In the genomic region with DNA sequence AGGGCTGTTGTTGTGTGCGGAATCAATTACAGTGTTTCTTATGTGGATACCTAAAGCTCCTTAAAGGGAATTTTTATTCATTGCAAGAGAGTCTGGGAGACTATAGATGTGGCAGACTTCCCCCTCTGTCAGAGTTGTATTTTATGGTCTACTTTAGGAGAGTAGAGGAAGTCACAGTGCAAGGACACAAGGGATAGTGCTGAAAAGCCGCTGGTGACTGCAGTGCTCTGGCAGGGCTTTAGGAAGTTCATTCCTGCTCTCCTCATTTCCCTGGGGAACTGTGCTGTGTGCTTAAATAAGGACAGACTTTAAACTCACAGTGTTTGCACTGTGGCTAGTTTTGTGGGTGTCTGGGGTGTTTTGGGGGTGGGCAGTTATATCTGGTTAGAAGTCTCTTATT, we compare ENCODE assay signal across 19 mouse cellular contexts.
DNase-seq lines count a peak whose midpoint lies in the region; ATAC-seq and TF ChIP-seq lines count a peak whose summit lies in the region.
"Had no signal": no experiment of that assay in that cellular context is flagged by ENCODE, and none has a peak within 500 bp of the region (broad histone marks: within the 10 kb centered on the region; RNA-seq: fewer than 3 reads in every experiment).

No protein-coding gene starts in this region.

- TF ChIP-seq CTCF in liver, adult 2 months (IDR thresholded peaks at IDR 0.05; ENCODE audit: low read depth, low read length) = no peak
- TF ChIP-seq CTCF in liver, postnatal 0 days (IDR thresholded peaks at IDR 0.05; ENCODE audit: low read depth) = no peak

- H3K9me3 ChIP-seq in heart, embryonic 16.5 days (replicated peaks; ENCODE audit: control insufficient read depth, low read length) = no peaks in the 10 kb centered on the region
- no peaks in the 10 kb centered on the region for H3K9me3 ChIP-seq in liver, postnatal 0 days (ENCODE audit: low read length)
- H3K9me3 ChIP-seq in forebrain, embryonic 11.5 days (ENCODE audit: control insufficient read depth, low read length) = no peaks in the 10 kb centered on the region
- H3K9me3 ChIP-seq: limb, embryonic 13.5 days; midbrain, embryonic 10.5 days; neural tube, embryonic 12.5 days had no signal

- H3K36me3 ChIP-seq in heart, embryonic 16.5 days (ENCODE audit: control insufficient read depth, insufficient read depth) = no peaks in the 10 kb centered on the region
- no peaks in the 10 kb centered on the region for H3K36me3 ChIP-seq in liver, adult 2 months (ENCODE audit: control insufficient read depth, insufficient read depth, low read length)
- H3K36me3 ChIP-seq in liver, postnatal 0 days (replicated peaks; ENCODE audit: insufficient read depth, low read length) = no peaks in the 10 kb centered on the region
- H3K36me3 ChIP-seq in forebrain, embryonic 11.5 days (ENCODE audit: control insufficient read depth, insufficient read depth, low read length) = no peaks in the 10 kb centered on the region
- H3K36me3 ChIP-seq: limb, embryonic 13.5 days; midbrain, embryonic 10.5 days; neural tube, embryonic 12.5 days had no signal

- WGBS in heart, embryonic 16.5 days = 67% methylated on average over 2 of the region's 2 CpGs
- WGBS in liver, adult 2 months = 46% methylated on average over 2 of the region's 2 CpGs
- WGBS in liver, postnatal 0 days (ENCODE audit: insufficient replicate concordance) = 42% methylated on average over 2 of the region's 2 CpGs
- WGBS in forebrain, embryonic 11.5 days = 78% methylated on average over 2 of the region's 2 CpGs

- no peaks in the 10 kb centered on the region for H3K27me3 ChIP-seq in heart, embryonic 16.5 days (ENCODE audit: control insufficient read depth, insufficient read depth, low read length)
- no peaks in the 10 kb centered on the region for H3K27me3 ChIP-seq in liver, adult 2 months (ENCODE audit: control insufficient read depth, insufficient read depth, low read length)
- no peaks in the 10 kb centered on the region for H3K27me3 ChIP-seq in liver, postnatal 0 days (ENCODE audit: insufficient read depth, low read length)
- H3K27me3 ChIP-seq in forebrain, embryonic 11.5 days (ENCODE audit: control insufficient read depth, insufficient read depth, low read length) = no peaks in the 10 kb centered on the region
- H3K27me3 ChIP-seq: limb, embryonic 13.5 days; neural tube, embryonic 12.5 days had no signal

- H3K79me2 ChIP-seq in liver, adult 2 months (ENCODE audit: control insufficient read depth, insufficient read depth, low read length) = peaks cover 27% of the 10 kb centered on the region

- peak; percentile 28 for DNase-seq in embryo, embryonic 10 days (ENCODE audit: low spot score)
- DNase-seq in embryo, embryonic 10.5 days (ENCODE audit: low spot score) = no peak
- DNase-seq in heart, postnatal 4 days = no peak
- DNase-seq in liver, adult 2 months (ENCODE audit: extremely low read depth, low read depth, low spot score) = peak; percentile 35
- no peak for DNase-seq in liver, postnatal 0 days
- no peak for DNase-seq in forebrain, embryonic 11.5 days (ENCODE audit: low spot score)
- DNase-seq: adrenal gland, adult 8-10 months; cerebellum, adult 2 months; heart, adult 2 months; layer of hippocampus, adult 9-11 months; right cerebral cortex, postnatal 14 days had no signal

- H3K4me3 ChIP-seq in heart, embryonic 16.5 days (ENCODE audit: low read length) = no peak overlapping the region
- H3K4me3 ChIP-seq in liver, adult 2 months (ENCODE audit: insufficient read depth, low read depth, low read length) = no peak overlapping the region
- H3K4me3 ChIP-seq in liver, postnatal 0 days (ENCODE audit: low read depth, low read length) = no peak overlapping the region
- no peak overlapping the region for H3K4me3 ChIP-seq in forebrain, embryonic 11.5 days (ENCODE audit: low read depth, low read length)
- H3K4me3 ChIP-seq: heart, adult 2 months; limb, embryonic 13.5 days; midbrain, embryonic 10.5 days; neural tube, embryonic 12.5 days had no signal

- TF ChIP-seq POLR2A in liver, adult 2 months (IDR thresholded peaks at IDR 0.05; ENCODE audit: extremely low read depth, insufficient read depth, low read length) = no peak

- H3K27ac ChIP-seq in heart, embryonic 16.5 days (ENCODE audit: low read length) = no peak overlapping the region; the same call in 1 of the 2 replicates
- 0 out of 2 replicates have a peak overlapping the region, but pooled peaks have one; percentile 12 for H3K27ac ChIP-seq in liver, adult 2 months (replicated peaks; ENCODE audit: insufficient read depth, low read depth, low read length)
- no peak overlapping the region for H3K27ac ChIP-seq in liver, postnatal 0 days (ENCODE audit: low read depth)
- no peak overlapping the region for H3K27ac ChIP-seq in forebrain, embryonic 11.5 days (ENCODE audit: low read depth, low read length)
- H3K27ac ChIP-seq: heart, adult 2 months; hindbrain, postnatal 0 days; limb, embryonic 13.5 days; midbrain, embryonic 10.5 days; neural tube, embryonic 12.5 days; stomach, postnatal 0 days had no signal

- peak; percentile 55 for ATAC-seq in heart, embryonic 16.5 days (replicated peaks; ENCODE audit: extremely low read depth, insufficient read depth, low FRiP score)
- no peak for ATAC-seq in liver, postnatal 0 days
- 0 out of 2 replicates have a peak, but pooled peaks have one; percentile 36 for ATAC-seq in common myeloid progenitor, adult 5-6 weeks (replicated peaks; ENCODE audit: low read depth, poor library complexity, severe bottlenecking)
- ATAC-seq in forebrain, embryonic 11.5 days (replicated peaks; ENCODE audit: low FRiP score) = no peak
- ATAC-seq: forebrain, embryonic 14.5 days; hindbrain, postnatal 0 days had no signal

- H3K4me2 ChIP-seq in heart, embryonic 16.5 days (ENCODE audit: low read depth, low read length) = no peak overlapping the region
- H3K4me2 ChIP-seq in liver, postnatal 0 days (ENCODE audit: low read depth, low read length) = no peak overlapping the region
- no peak overlapping the region for H3K4me2 ChIP-seq in forebrain, embryonic 11.5 days (ENCODE audit: low read depth, low read length, severe bottlenecking)
- H3K4me2 ChIP-seq: limb, embryonic 13.5 days; neural tube, embryonic 12.5 days had no signal

- no peak for TF ChIP-seq EP300 in liver, postnatal 0 days (IDR thresholded peaks at IDR 0.05; ENCODE audit: low read depth)

- no peak overlapping the region for H3K9ac ChIP-seq in heart, embryonic 16.5 days (ENCODE audit: low read length)
- no peak overlapping the region for H3K9ac ChIP-seq in liver, adult 2 months (ENCODE audit: low read depth, low read length)
- H3K9ac ChIP-seq in liver, postnatal 0 days (replicated peaks) = no peak overlapping the region
- H3K9ac ChIP-seq in forebrain, embryonic 11.5 days (ENCODE audit: low read length) = no peak overlapping the region
- H3K9ac ChIP-seq: limb, embryonic 13.5 days; neural tube, embryonic 12.5 days had no signal

- H3K4me1 ChIP-seq in heart, embryonic 16.5 days (ENCODE audit: control insufficient read depth, insufficient read depth, low read length) = peaks cover 7% of the 10 kb centered on the region
- H3K4me1 ChIP-seq in liver, adult 2 months (ENCODE audit: control insufficient read depth, insufficient read depth, low read length) = peaks cover 14% of the 10 kb centered on the region
- 0 out of 2 replicates have a peak, but pooled peaks cover 4% of the 10 kb centered on the region for H3K4me1 ChIP-seq in liver, postnatal 0 days (ENCODE audit: insufficient read depth)
- H3K4me1 ChIP-seq in forebrain, embryonic 11.5 days (replicated peaks; ENCODE audit: control insufficient read depth, insufficient read depth, low read length) = no peaks in the 10 kb centered on the region
- H3K4me1 ChIP-seq: midbrain, embryonic 10.5 days had no signal

Comparison
In these comparisons a context has a peak if more than half of its experiments do, and no peak if none do; other contexts are left out.
1. DNase-seq: peak in embryo, embryonic 10 days (single experiment) and liver, adult 2 months (single experiment); none in embryo, embryonic 10.5 days (single experiment), heart, postnatal 4 days (single experiment), liver, postnatal 0 days (single experiment) and forebrain, embryonic 11.5 days (single experiment).
2. ATAC-seq: peak in heart, embryonic 16.5 days (single experiment) and common myeloid progenitor, adult 5-6 weeks (single experiment); none in liver, postnatal 0 days (single experiment) and forebrain, embryonic 11.5 days (single experiment).